Mouse (Mus musculus) hindbrain, embryonic 11.5 days (tissue): Measurements from ENCODE around the gene Cpsf4l. TPM values are rescaled to one million over a fixed set of nuclear protein-coding genes. Genes with fewer than 3 reads are reported as not detected.

Experiments used
- ATAC-seq: fragments of 200-750 bp; cut with Nextera tagmentation; 2 replicates; pipeline ENCODE4 v1.8.0; 2017; ENCODE audit warnings: mild to moderate bottlenecking, moderate TSS enrichment, moderate library complexity; ENCODE audit not compliant: low FRiP score
- DNase-seq: peaks from one replicate; pipeline ENCODE4 v3.0.0-alpha.2; 2015; ENCODE audit warnings: low spot score
- H3K27ac ChIP-seq: fragments of 300-500 bp; sonication (generic); 2 replicates; pipeline ENCODE4 v1.5.1; 2014; ENCODE audit warnings: mild to moderate bottlenecking, low read depth, low read length
- H3K27me3 ChIP-seq: fragments of 300-500 bp; sonication (generic); 2 replicates; pipeline ENCODE4 v1.6.1; 2014; ENCODE audit warnings: mild to moderate bottlenecking, low read length, moderate library complexity, mixed read lengths; ENCODE audit not compliant: control insufficient read depth, insufficient read depth
- H3K36me3 ChIP-seq: fragments of 300-500 bp; sonication (generic); 2 replicates; pipeline ENCODE4 v1.6.1; 2014; ENCODE audit warnings: mild to moderate bottlenecking, low read length, moderate library complexity, mixed read lengths; ENCODE audit not compliant: control insufficient read depth, insufficient read depth
- H3K4me1 ChIP-seq: fragments of 300-500 bp; sonication (generic); replicated peaks from 2 replicates; pipeline ENCODE4 v1.6.1; 2014; ENCODE audit warnings: low read length, mixed read lengths; ENCODE audit not compliant: control insufficient read depth, insufficient read depth
- H3K4me2 ChIP-seq: fragments of 300-500 bp; sonication (generic); replicated peaks from 2 replicates; pipeline ENCODE4 v1.6.1; 2014; ENCODE audit warnings: mild to moderate bottlenecking, low read depth, low read length
- H3K4me3 ChIP-seq: fragments of 300-500 bp; sonication (generic); 2 replicates; pipeline ENCODE4 v1.5.1; 2014; ENCODE audit warnings: low read depth, low read length
- H3K9ac ChIP-seq: fragments of 300-500 bp; sonication (generic); 2 replicates; pipeline ENCODE4 v1.6.1; 2014; ENCODE audit warnings: low read depth, low read length
- H3K9me3 ChIP-seq: fragments of 300-500 bp; sonication (generic); 2 replicates; pipeline ENCODE4 v1.6.1; 2016; ENCODE audit warnings: low read length; ENCODE audit not compliant: control insufficient read depth
- WGBS: fragments of 180-500 bp; shearing (Covaris S2); extraction: QIAGEN DNeasy Blood & Tissue Kit; methylation state at CpG from one replicate; pipeline ENCODE4 v1.1.7; 2014; 5-methylcytosine and 5-hydroxymethylcytosine counted together
- polyA plus RNA-seq: library from polyadenylated mRNA; unstranded; fragments of >200 nt; fragmentation: Nextera tagmentation; extraction: Ambion mirVana; gene quantifications from 2 replicates; pipeline ENCODE4 v1.2.1, GENCODE M21; 2014

Gene Cpsf4l
- polyA plus RNA-seq, 1 experiment from 2014 or later, result 0.80 TPM

DNA sequence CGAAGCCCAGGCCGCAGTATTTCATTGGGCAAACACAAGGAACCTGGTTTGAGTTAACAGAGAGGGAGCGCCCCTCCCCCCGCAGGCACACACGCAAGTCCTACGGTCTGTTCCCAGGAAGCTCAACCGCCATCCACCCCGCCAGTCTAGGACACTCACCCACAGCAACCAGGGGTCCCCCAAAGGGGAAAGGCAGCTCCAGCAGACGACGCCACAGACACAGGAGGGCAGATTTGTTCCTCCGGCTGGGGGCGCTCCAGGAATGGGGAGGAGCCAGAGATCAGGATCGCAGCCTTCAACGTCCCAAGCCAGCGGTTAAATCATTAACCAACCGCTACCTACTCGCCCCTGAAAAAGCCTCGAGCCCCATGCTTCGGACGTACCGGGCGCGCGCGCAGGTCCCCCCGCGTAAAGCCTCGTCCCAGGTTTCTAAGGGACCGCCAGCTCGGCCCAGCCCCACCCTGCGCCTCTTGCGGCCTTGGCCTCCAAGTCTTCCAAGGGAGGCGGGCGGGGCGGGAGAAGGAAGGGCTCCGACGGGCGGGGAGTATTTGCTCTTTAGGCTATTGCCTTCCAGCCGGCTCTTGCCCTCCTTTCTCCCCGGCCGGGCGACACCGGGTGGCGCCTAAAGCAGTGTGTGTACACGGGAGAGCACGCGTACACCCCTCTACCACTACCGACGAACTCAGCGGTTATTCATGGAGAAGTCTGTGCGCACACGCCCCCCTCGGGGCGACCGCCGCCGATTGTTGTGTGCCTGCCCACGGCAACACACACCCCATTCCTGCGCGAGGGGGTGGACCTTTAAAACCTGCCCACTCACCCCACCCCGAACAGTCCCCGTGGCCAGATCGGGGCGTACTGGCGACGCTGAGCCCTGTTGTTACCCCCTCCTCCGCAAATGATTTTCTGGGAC, 41.0 kb upstream of the Cpsf4l start:
- H3K27ac ChIP-seq, result peak overlapping the region; percentile 96
- H3K4me1 ChIP-seq, result peaks cover 21% of the 10 kb centered on the region
- H3K9me3 ChIP-seq, result no peaks in the 10 kb centered on the region
- whole genome bisulfite sequencing, result under 1% methylated on average over 67 of the region's 67 CpGs
- H3K27me3 ChIP-seq, result no peaks in the 10 kb centered on the region
- peak overlapping the region; percentile 84 for H3K9ac ChIP-seq
- peak overlapping the region; percentile 72 for H3K4me3 ChIP-seq
- H3K36me3 ChIP-seq, result no peaks in the 10 kb centered on the region
- ATAC-seq (peak; percentile 48; the same call in 1 of the 2 replicates), DNase-seq (peak; percentile 83)
- peak overlapping the region; percentile 81 for H3K4me2 ChIP-seq

DNA sequence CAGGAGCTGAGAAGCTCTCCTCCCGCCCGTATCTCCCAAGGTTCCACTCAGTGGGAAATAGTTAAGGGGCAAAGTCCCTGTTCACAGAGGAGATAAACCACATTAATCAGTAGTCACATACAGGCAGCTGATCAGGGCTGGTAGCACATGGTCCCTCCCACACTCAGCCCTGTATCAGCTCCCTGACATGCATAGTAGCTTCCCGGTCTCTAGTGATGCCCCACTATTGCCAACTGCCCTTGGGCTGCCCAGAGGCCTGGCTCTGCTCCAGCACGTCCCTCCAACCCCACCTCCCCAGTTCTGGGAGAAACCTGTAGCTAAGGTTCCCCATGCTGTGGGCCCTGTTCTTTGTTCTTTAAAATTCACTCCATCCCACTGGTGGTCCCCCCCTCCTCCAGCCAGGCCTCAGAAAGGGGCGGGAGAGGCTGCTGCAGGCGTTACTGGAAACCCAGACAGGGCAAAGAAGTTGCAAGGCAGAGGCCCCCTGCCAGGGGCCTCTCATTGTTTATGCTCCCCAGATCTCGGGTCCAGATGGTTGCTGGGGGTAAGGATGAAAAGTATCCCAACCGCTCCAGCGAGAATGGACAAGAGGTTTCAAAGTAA, 40.0 kb upstream of the Cpsf4l start:
- Histone ChIP-seq H3K4me3 (peak overlapping the region; percentile 72), H3K4me1 (peaks cover 21% of the 10 kb centered on the region), H3K36me3 (no peaks in the 10 kb centered on the region), H3K4me2 (peak overlapping the region; percentile 81), H3K9ac (peak overlapping the region; percentile 84), H3K9me3 (no peaks in the 10 kb centered on the region), H3K27ac (peak overlapping the region; percentile 96), H3K27me3 (no peaks in the 10 kb centered on the region)
- peak; percentile 57 for ATAC-seq
- peak; percentile 76 for DNase-seq
- WGBS, result 0% methylated on average over 9 of the region's 9 CpGs

DNA sequence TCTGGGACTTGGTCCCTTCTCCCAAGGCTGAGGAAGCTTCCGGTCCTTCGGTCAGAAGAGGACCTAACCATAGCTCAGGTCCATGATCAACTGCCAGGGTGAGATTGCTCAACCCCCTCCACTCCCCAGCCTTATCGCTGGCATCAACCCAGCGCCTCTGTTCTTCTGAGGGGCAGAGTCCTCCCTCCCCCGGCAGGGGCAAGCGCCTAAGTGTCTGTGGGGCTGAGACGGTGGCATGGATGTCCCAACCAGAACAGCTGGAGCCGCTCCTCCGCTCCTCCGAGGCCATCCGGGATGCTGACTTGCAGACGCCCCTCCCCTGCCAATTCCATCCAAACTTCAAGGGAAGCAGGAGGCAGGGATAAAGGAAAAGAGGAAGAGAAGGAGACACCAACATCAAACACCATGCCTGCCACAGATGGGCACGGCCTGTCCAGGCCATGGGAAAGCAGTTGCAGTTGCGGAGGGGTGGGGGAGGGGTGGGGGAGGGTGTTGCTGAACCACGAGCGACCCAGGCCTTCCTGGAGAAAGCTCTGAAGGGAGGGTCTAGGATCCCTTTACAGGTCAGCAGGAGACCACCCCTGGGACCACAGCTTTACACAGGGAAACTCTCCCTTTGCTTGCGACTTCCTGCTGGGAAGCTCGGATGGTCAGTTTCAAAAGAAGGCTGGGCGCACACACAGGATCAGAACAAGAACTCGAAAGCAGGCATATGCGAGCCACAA, 39.1 kb upstream of the Cpsf4l start:
- Histone ChIP-seq H3K36me3 (no peaks in the 10 kb centered on the region), H3K9ac (peak overlapping the region; percentile 84), H3K4me3 (peak overlapping the region; percentile 72), H3K9me3 (no peaks in the 10 kb centered on the region), H3K4me2 (peak overlapping the region; percentile 81), H3K27me3 (no peaks in the 10 kb centered on the region), H3K4me1 (peaks cover 21% of the 10 kb centered on the region), H3K27ac (peak overlapping the region; percentile 96)
- peak; percentile 64 for DNase-seq
- ATAC-seq, result no peak
- WGBS, result 7% methylated on average over 21 of the region's 21 CpGs

DNA sequence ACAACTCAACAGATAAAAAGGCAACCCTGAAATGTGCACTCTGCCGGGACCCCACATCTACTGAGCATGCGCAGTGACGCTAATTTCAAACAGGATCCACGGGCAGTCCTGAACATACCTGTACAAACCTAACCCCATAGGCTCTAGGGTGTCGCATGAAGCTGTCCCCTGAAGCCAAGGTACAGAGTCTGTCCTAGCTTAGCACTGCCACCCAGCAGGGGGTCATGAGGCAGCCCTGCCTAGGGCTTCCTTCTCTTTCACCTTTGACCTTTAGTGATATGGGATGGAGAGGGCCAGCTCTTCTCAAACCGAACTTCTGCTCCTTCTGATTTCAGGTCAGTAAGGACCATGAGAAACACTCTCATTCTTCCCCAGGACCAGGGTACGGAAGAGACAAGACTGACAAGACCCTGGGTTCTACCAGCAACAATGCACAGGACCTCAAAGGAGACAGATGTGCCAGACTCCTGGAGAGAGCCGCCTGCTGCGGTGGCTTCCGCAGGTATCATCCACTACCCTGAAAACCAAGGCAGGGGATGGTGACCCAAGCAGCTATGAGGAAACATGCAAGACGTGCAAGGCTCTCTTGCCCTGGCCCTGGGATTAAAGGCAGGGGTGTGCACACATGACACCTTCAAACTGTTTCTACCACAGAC, 38.0 kb upstream of the Cpsf4l start:
- no peak for ATAC-seq
- peak overlapping the region; percentile 1; the same call in 1 of the 2 replicates for H3K4me3 ChIP-seq
- H3K4me1 ChIP-seq, result peaks cover 21% of the 10 kb centered on the region
- H3K9me3 ChIP-seq, result no peaks in the 10 kb centered on the region
- H3K27ac ChIP-seq, result no peak overlapping the region
- 73% methylated on average over 11 of the region's 11 CpGs for WGBS
- no peak overlapping the region; the same call in 1 of the 2 replicates for H3K4me2 ChIP-seq
- no peak for DNase-seq
- no peak overlapping the region; the same call in 1 of the 2 replicates for H3K9ac ChIP-seq
- H3K36me3 ChIP-seq, result peaks cover 6% of the 10 kb centered on the region
- H3K27me3 ChIP-seq, result no peaks in the 10 kb centered on the region

DNA sequence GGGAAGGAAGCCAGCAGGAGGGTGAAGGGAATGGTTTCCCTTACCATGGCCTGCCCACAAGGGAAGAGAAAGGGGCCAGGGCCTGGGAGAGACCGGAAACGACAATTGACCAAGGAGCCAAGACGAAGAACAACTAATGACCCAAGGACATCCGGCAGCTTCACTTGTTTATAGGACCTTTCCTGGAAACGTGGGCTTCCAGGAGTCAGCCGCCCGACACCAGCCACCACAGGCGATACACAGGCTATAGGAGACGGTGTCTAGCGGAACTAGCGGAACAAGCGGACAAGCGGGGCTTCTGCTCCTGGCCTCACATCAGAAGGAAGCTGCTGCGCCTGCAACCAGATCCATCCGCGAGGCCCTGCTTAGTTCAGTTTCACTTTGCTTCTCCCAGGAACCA, 37.2 kb upstream of the Cpsf4l start:
- H3K9me3 ChIP-seq, result no peaks in the 10 kb centered on the region
- H3K9ac ChIP-seq, result no peak overlapping the region
- no peak overlapping the region for H3K4me2 ChIP-seq
- peaks cover 6% of the 10 kb centered on the region for H3K36me3 ChIP-seq
- H3K27ac ChIP-seq, result no peak overlapping the region
- 73% methylated on average over 16 of the region's 16 CpGs for WGBS
- H3K4me1 ChIP-seq, result peaks cover 17% of the 10 kb centered on the region
- ATAC-seq (no peak), DNase-seq (peak; percentile 40)
- no peak overlapping the region for H3K4me3 ChIP-seq
- no peaks in the 10 kb centered on the region for H3K27me3 ChIP-seq

DNA sequence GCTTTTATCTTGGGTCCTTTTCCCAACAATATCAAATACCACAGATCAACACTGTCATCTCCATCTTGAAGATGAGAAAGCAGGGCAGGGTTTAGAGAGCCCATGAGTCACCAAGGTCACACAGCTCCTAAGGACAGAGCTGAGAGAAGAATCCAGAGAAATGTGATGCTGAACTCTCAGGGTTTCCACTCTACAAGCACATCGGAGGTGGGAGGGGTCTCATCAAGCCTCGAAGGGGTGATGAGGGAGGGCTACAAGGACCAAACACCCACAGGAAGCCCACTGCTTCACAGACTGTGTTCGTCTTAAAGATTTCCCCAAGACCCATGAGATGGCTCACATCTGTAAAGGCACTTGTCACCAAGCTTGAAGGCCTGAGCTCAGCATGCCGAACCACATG, 36.1 kb upstream of the Cpsf4l start:
- no peak overlapping the region for H3K27ac ChIP-seq
- H3K9me3 ChIP-seq, result no peaks in the 10 kb centered on the region
- peaks cover 6% of the 10 kb centered on the region for H3K36me3 ChIP-seq
- H3K4me3 ChIP-seq, result no peak overlapping the region
- ATAC-seq (no peak), DNase-seq (no peak)
- 75% methylated on average over 4 of the region's 4 CpGs for WGBS
- peaks cover 15% of the 10 kb centered on the region for H3K4me1 ChIP-seq
- H3K9ac ChIP-seq, result no peak overlapping the region
- no peak overlapping the region for H3K4me2 ChIP-seq
- H3K27me3 ChIP-seq, result no peaks in the 10 kb centered on the region

DNA sequence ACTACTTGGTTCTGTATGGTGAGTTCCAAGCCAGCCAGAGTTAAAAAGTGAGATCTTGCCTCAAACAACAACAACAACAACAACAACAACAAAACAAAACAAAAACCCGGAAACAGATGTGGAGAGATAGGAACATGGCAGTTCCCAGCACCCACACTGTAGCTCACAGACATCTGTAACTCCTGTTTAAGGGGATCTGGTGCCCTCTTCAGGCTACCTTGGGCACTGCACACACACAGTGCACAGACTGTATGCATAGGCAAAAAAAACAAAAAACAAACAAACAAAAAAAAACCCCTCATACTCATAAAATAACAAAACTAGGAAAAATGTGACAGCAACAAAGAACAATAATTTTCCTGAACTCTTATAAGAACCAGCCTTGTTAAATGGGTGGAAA, 33.2 kb upstream of the Cpsf4l start:
- Histone ChIP-seq H3K36me3 (peaks cover 6% of the 10 kb centered on the region), H3K27me3 (no peaks in the 10 kb centered on the region), H3K9me3 (no peaks in the 10 kb centered on the region), H3K4me3 (no peak overlapping the region), H3K4me1 (peaks cover 6% of the 10 kb centered on the region), H3K4me2 (no peak overlapping the region), H3K27ac (no peak overlapping the region), H3K9ac (no peak overlapping the region)
- 92% methylated on average over 1 of the region's 1 CpGs for WGBS
- no peak for ATAC-seq
- DNase-seq, result no peak

DNA sequence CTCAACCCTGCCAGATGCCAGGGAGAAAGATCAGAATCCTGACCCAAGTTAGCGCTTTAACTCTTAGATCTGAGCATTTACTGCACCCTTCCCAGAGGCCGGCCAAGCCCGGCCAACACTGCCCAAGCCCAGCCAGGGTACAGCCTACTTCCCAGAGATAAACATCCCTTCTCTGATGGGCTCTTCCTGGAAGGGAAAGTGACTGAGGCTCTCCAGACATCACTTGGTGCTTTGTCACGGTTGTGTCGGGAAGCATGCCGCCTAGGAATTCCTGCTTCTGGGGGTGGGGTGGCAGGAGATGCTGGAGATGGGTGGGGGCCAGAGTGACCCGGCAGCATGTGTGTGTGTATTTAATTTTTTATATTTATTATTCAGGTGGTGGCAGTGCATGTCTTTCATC, 30.3 kb upstream of the Cpsf4l start:
- no peaks in the 10 kb centered on the region for H3K9me3 ChIP-seq
- H3K4me1 ChIP-seq, result peaks cover 4% of the 10 kb centered on the region; the same call in 1 of the 2 replicates
- H3K27ac ChIP-seq, result no peak overlapping the region
- 84% methylated on average over 7 of the region's 7 CpGs for WGBS
- H3K36me3 ChIP-seq, result peaks cover 6% of the 10 kb centered on the region
- no peak for ATAC-seq
- H3K4me3 ChIP-seq, result no peak overlapping the region
- DNase-seq, result no peak
- no peaks in the 10 kb centered on the region for H3K27me3 ChIP-seq
- H3K9ac ChIP-seq, result no peak overlapping the region
- H3K4me2 ChIP-seq, result no peak overlapping the region
